Mouse (Mus musculus) adrenal gland, postnatal 14 days (tissue): ENCODE measurements around the gene Hist3h2a. TPM values are rescaled to one million over a fixed set of nuclear protein-coding genes. Genes with fewer than 3 reads are reported as not detected.

Source experiments
- DNase-seq: peaks from one replicate; pipeline ENCODE4 v3.0.0; 2021; ENCODE audit warnings: mixed read lengths
- total RNA-seq: library from RNA; stranded (reverse); gene quantifications from 2 replicates; pipeline ENCODE4 v1.2.3, GENCODE M21; 2021

The Hist3h2a gene
- total RNA-seq, 1 experiment from 2014 or later, result 26.8 TPM

DNA sequence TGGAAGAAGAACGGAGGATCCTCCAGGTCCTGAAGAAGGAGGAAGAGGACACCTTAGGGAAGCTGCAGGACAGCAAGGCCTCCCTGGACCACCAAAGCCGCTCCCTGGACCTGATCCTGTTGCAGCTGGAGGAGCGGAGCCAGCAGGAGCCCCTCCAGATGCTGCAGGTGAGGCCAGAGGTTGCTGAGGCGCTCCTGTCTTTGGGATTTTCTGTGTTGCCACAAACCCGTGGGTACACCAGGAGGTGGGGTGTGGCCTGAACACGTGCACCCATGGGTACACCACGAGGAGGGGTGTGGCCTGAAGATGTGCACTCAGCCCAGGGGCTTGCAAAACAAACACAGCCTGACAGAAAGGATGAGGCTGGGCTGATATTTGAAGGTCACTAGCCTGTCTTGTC, 14.1 kb downstream of the Hist3h2a start:
- peak; percentile 12 for DNase-seq

DNA sequence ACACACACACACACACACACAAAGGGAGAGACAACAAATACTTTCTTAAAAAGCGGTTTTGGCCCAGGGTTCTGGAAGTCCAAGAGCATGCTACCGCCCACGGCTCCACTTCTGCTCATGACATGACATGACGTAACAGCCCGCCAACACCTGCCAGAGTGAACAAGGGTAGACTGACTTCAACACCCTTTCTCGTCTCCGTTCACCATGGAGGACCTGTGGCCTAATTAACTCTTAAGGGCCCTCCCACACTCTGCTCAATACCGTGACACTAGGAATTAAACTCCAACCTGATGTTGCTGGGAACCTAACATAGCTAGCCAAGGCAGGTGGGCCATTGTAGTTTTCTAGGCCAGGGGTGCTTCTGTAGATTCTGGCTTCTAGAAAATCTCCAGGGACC, 14.5 kb downstream of the Hist3h2a start:
- peak; percentile 2 for DNase-seq

DNA sequence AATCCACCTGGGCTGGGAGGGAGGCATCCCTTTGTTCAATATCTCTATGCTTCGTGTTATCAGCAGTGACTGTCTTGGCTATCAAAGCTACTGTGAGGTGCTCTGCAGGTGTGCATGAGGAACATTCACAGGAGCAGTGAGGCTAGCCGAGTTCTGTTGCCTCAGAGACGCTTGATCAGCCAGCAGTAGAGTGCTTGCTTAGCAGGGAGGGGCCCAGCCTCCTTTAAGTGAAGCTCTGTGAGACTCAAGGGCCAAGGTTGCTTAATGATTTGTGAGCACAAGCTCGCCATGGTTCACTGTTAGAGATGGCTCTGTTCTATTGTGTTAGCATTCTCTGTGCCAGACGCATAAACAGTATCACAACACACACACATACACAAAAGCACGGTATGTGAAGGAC, 15.2 kb downstream of the Hist3h2a start:
- DNase-seq, result peak; percentile 31

DNA sequence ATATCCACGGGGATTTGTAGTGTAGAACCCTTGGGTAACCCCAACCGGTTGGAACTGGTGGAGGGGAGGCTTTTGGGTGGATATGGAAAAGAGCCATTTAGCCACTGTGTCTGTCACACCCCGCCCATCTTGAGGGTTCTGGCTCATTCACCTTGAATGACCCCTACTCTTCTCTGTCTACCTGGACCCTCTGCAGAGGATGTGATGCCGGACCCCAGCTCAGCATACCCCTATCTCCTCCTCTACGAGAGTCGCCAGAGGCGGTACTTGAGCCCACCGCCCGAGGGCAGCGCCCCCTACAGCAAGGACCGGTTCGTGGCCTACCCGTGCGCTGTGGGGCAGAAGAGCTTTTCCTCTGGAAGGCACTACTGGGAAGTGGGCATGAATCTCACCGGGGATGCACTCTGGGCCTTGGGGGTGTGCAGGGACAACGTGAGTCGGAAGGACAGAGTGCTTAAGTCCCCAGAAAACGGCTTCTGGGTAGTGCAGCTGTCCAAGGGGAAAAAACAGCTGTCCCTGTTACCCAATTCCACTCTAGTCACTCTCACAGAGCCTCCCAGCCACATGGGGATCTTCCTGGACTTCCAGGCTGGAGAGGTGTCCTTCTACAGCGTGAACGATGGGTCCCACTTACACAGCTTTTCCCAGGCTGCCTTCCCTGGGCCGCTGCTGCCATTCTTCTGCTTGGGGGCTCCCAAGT, 16.5 kb downstream of the Hist3h2a start:
- peak; percentile 6 for DNase-seq

DNA sequence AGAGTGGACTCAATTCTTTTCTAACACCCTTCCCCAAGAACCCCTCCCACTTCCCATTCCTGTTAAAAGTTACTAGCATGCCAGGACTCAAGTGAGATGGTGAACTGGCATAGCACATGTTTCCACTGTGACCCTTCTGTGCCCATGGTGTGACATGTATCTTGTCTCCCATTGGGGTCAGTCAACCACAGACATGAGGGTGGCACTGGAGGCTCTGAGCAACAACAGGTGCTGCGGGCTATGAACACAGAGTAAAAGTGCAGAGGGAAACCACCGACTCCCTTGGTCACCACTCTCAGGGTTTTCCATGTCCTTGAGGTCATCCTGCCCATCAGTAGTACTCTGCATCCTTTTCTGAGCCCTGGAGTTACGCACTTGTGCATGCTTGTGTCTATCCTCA, 17.3 kb downstream of the Hist3h2a start:
- DNase-seq, result peak; percentile 2

DNA sequence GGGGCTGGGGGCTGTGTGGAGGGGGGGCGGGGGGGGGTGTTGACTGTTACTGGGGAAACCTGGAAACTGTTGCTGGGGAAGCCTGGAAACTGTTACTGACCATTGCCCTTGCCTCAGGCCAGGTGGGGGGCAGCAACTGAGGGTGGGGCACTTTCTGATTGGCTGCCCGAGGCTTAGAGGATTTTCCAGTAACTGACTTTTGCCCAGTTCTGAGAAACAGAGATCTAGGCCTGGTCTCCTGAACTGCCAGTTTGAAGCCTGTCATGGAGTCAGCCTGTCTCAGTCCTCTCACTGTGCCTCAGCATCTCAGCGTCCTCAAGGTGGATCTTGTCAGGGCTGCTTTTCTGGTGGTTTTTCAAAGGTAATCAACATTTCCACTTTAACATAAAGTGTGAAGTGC, 19.9 kb downstream of the Hist3h2a start:
- DNase-seq, result peak; percentile 2

- DNase-seq, result peak; percentile 70
Measured at GRCm38 (mm10) chr11:58977150-58977549, 22.7 kb downstream of the Hist3h2a start.

DNA sequence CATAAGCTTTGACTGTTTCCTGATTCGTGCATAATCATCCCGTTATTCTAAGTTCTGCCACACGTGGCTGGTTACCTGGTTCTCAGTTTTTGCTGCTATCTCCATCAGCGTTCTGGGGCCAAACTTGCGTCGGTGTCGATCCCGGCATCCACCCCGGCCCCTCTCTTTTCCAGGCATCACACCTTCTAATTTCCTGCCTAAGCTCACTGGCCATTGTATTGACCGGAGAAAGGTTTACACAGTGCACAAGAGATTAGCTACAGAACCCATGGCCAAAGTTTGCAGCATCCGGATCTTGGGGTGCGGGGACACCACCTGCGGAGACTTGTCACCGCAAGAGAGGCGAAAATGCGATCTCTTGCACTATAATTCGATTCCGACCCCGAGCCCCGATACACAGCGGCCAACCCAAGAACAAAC, 23.1 kb downstream of the Hist3h2a start:
- no peak for DNase-seq

DNA sequence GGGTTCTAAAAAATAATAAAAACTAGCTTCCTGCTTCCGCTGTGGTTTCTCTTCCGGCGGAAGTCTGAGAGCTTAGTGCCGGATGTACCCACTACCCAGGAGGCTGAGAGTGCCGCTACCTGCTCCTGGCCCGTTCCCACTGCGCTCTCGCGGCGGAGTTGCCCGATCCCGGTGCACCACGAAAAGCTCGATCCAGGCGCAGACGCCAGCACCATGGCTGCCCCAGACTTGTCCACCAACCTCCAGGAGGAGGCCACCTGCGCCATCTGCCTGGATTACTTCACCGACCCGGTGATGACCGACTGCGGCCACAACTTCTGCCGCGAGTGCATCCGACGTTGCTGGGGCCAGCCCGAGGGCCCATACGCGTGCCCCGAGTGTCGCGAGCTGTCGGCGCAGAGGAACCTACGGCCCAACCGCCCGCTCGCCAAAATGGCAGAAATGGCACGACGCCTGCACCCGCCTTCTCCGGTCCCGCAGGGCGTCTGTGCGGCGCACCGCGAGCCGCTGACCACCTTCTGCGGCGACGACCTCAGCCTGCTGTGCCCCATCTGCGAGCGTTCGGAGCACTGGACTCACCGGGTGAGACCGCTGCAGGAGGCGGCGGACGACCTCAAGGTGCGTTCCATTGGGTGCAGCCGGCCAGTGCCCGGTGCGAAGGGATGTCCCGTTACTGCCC, 23.7 kb downstream of the Hist3h2a start, which contains the start of gene Trim11:
TSS of gene Trim11 (plus strand) at position 67 of the 679 bp plus-strand sequence.
- peak; percentile 75 for DNase-seq

DNA sequence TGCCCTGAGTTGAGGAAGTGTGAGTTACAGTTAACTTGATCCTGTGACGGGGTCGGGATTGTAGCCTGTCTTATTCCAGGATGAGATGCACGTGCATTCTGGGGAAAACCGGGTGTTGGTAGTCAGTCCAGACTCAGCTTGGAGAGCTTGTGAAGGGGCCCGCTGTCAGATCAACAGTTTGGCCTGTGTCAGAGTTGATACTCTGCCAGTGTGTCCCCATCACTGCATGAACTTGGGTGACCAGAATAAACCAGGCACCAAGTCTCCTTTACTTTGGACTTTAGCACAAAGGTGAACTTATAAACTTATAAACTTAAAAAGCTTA, 24.2 kb downstream of the Hist3h2a start:
- no peak for DNase-seq

GRCm38 (mm10) chr11:58979183-58979582, 24.7 kb downstream of the Hist3h2a start:
- no peak for DNase-seq

GRCm38 (mm10) chr11:58979661-58980060, 25.2 kb downstream of the Hist3h2a start:
- peak; percentile 56 for DNase-seq

DNA sequence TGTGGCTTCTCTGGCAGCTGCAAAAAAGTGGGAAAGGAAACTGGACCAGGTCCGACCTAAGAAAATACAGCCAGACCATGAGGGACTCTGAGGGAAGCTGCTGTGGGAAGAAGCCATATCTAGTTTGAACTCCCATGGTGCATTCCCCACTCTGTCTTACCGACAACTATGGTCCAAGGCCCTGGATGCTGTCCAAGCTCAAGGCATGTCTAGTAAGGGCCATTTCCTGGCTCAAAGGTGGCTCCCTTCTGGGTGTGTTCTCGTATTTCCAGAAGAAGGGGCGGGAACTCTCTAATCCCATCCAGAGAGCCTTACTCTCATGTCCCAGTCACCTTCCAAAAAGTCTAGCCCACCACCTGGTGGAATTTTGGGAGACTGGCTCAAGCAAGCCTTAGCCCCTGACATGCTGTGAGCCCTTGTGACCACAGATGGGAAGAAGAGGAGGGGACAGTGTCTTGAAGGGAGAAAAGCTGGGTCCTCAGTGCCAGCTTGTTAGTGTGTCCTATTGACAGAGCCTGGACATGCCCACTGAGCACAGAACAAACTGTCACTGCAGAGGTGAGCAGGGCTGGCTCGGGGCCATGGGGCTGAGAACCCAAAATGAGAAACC, 26.0 kb downstream of the Hist3h2a start:
- DNase-seq, result peak; percentile 62

DNA sequence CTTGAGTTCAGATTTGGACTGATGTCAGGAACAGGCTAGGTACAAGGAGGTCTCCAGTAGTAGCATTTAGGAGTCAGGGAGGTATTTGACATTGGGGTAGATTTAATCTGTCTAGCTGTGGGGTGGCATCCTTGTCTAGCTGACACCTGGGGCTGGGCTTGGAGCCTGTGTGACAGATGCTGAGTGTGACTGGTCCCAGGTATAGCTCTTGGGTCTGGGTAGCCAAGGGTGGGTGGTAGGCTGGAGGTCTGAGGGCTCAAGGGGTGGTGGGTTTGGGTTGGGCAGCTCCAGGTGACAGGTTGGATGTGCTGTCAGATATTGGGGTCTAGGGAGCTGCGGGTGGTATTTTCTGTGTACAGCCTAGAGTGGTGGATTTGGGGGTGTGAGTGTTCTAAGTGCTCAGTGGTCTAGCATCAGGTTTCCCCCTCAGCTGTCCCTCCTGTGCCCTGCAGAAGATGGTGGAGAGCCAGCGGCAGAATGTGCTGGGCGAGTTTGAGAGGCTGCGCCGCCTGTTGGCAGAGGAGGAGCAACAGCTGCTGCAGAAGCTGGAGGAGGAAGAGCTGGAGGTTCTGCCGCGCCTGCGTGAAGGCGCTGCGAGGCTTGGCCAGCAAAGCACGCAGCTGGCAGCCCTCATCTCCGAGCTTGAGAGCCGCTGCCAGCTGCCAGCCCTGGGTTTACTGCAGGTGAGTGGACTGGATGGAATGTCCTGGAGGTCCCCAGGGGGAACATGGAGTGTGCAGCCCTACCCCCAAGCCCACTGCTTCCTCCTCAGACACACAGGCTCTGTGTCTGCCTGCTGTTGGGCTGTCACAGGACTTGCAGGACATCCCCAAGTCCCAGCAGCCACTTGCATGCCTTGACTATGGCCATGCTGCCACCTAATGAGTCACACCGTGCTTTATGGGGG, 27.3 kb downstream of the Hist3h2a start:
- peak; percentile 78 for DNase-seq

DNA sequence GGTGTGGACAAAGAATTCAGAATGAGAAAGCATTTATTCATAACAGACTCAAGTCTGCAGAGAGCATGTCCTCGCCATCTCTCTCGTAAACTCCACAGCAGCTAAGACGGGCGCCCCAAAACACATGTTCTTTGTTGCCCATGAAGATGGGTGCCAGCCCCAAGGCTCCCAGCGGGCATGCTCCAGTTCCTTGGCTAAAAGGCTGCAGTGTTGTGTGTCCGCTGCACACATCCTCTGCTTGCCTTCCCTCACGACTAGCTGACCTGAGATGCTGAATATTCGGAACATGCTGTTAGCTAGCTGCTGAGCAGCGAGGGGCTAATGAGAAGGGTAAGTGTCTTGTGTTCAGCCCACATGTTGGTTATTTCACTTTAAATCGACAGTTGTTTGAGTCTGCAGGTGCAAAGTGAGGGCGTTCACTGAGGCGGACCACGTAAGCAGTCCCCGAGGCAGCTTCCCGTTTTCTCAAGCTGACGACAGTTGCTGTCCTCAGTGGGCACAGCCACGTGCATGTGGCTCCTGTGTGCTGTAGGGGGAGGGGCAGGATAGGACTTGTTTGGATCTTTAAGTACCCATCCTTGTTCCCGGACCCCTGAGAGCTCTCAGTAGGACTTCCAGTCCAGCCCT, 28.1 kb downstream of the Hist3h2a start:
- DNase-seq, result no peak

DNA sequence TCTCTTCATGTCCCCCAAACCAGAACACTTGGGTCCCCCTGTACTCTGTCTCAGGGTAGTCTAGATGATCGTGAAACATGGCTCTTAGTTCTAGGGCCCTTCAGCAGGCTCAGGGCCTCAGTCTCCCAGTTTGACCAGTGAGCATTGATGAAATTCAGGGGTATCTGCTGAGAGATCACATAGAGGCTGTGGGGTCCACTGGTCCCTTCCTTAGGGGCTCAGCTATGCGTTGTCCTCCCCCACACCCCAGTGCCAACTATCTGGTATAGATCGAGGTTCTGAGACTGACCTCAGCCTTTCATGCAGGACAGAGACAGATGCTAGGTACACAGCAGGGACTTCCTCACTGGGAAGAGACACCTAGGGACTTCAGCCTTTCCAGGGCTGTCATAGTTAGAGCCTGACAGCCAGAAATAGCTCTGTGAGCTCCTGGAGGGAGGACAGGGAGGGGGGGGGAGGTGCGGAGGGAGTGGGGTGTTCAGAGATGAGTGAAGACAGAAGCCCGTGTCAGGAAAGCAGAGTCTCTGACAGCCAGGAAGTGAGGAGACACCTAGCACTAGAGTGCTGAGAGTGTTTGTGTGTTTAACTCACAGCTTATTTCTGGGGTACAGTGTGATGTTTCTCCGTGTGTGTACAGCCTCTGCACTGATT, 29.3 kb downstream of the Hist3h2a start:
- no peak for DNase-seq

DNA sequence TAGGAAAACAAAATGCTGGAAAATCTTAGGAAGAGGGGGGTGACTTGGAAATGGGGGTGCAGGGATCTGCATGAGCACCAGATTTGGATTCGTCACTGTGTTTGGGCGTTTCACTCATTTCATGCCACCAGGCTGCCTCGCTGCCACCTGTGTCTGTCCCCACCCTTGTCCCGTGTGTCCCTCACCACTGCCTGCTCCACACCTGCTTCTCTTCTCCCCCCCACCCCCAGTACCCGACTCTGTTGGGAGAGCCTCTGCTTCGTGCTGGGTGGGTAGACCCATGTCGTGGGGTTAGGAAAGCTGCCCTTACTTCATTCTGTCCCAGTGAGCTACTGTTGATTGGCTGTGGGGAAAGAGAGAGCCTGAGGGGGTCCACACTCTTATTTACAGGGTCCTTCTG, 30.2 kb downstream of the Hist3h2a start:
- no peak for DNase-seq

GRCm38 (mm10) chr11:58985299-58985917, 30.9 kb downstream of the Hist3h2a start:
- peak; percentile 63 for DNase-seq

DNA sequence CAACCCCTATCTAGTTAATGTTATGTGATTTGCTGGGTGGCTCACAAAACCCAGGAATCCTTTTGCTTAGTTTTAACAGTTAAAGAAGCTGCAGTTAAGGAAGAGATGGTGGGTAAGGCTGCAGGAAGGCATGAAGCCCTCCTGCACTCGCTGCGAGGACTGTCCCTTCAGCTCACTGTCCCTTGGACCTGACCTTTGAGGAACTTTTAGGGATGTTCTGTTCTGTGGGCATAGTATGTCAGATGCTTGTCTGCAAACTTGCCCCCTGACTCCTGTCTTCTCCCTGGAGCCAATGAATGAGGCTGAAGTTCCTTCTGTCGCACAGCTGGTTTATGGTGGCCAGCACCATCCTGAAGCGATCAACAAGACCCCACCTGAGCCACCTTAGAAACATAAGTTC, 34.7 kb downstream of the Hist3h2a start:
- DNase-seq, result no peak

- DNase-seq, result no peak
Measured at GRCm38 (mm10) chr11:58990141-58990540, 35.7 kb downstream of the Hist3h2a start.

- peak; percentile 65 for DNase-seq
Measured at GRCm38 (mm10) chr11:58990794-58991193, 36.3 kb downstream of the Hist3h2a start.
